Mouse (Mus musculus): ENCODE measurements around the gene Plac8.

- TF ChIP-seq ELF1 (IDR thresholded peaks at IDR 0.05; ENCODE audit: low read depth, low read length) (no peak), ZNF384 (IDR thresholded peaks at IDR 0.05; ENCODE audit: low read depth, low read length) (no peak), CHD2 (IDR thresholded peaks at IDR 0.05; ENCODE audit: low read length) (no peak), POLR2AphosphoS2 (IDR thresholded peaks at IDR 0.05; ENCODE audit: low read length) (no peak), USF1 (IDR thresholded peaks at IDR 0.05; ENCODE audit: low read depth, low read length) (no peak), TCF12 (IDR thresholded peaks at IDR 0.05; ENCODE audit: low read depth, low read length) (no peak), CTCF (IDR thresholded peaks at IDR 0.05 in 2 of 3, conservative IDR thresholded peaks at IDR 0.05 in 1 of 3; ENCODE audit: control insufficient read depth in 1 of 3, insufficient read depth in 1 of 3, low read depth in 2 of 3, low read length in 3 of 3, poor library complexity in 1 of 3, severe bottlenecking in 1 of 3) (no peak), POLR2A (IDR thresholded peaks at IDR 0.05; ENCODE audit: control insufficient read depth in 1 of 2, insufficient read depth in 1 of 2, low read depth in 1 of 2, low read length in 2 of 2, poor library complexity in 1 of 2) (no peak)
Observed at GRCm38 (mm10) chr5:100607868-100608267, 35.8 kb upstream of the Plac8 start.
